Mouse (Mus musculus): ENCODE results near the gene Olfr66. TPM values are rescaled to one million over a fixed set of nuclear protein-coding genes. Genes with fewer than 3 reads are reported as not detected.

The Olfr66 gene
- total and polyA plus RNA-seq, 3 experiments = not detected

- peaks cover 13 to 22% of the 10 kb centered on the region in 2 experiments for H3K4me1 ChIP-seq (ENCODE audit: control insufficient read depth in 1 of 2, insufficient read depth in 2 of 2, low read length in 2 of 2)
Measured at GRCm38 (mm10) chr7:103874451-103874850, 11.6 kb downstream of the Olfr66 start.

DNA sequence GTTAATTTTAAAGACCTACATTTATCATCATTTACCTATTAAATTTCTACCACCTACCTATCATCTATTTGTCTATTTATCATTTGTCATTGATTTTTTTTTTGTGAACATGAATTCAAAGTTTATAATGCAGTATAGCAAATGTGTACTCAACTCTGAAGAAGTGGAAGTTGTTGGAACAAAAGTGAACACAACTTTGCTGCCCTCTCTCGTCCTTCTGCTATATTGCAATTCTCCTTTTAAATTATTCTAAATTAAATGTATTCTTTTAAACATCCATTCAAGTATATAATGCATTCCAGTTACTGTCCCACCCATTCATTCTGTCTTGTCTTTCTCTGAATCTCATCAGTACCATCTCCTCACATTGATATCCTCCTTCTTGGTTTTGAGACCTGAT lies 13.0 kb downstream of the Olfr66 start:
- peaks cover 0 to 25% of the 10 kb centered on the region in 2 experiments; a peak in 2 of 4 replicates for H3K36me3 ChIP-seq (ENCODE audit: control insufficient read depth in 1 of 2, insufficient read depth in 2 of 2, low read length in 2 of 2)
- H3K4me1 ChIP-seq (ENCODE audit: control insufficient read depth in 1 of 2, insufficient read depth in 2 of 2, low read length in 2 of 2) = peaks cover 15 to 28% of the 10 kb centered on the region in 2 experiments
- peak; percentile 77 for DNase-seq (ENCODE audit: low read depth, low spot score)
- no peaks in the 10 kb centered on the region for H3K27me3 ChIP-seq (ENCODE audit: control insufficient read depth in 1 of 2, insufficient read depth in 2 of 2, low read length in 2 of 2)
- no peak overlapping the region for H3K4me3 ChIP-seq (ENCODE audit: control insufficient read depth in 1 of 2, insufficient read depth in 1 of 2, low read depth in 2 of 2, low read length in 2 of 2)
- TF ChIP-seq CTCF (IDR thresholded peaks at IDR 0.05 in 2 of 3, conservative IDR thresholded peaks at IDR 0.05 in 1 of 3; ENCODE audit: control insufficient read depth in 1 of 3, insufficient read depth in 1 of 3, low read depth in 2 of 3, low read length in 3 of 3, poor library complexity in 1 of 3, severe bottlenecking in 1 of 3) = peak in 2 of 3 experiments; percentile 37 to 58; a peak in 4 of 6 replicates
- TF ChIP-seq RAD21 (IDR thresholded peaks at IDR 0.05; ENCODE audit: low read depth, low read length) = peak; percentile 76
- peak; percentile 91 for TF ChIP-seq ZC3H11A (IDR thresholded peaks at IDR 0.05; ENCODE audit: low read depth, low read length)
- no peak for TF ChIP-seq MYC (IDR thresholded peaks at IDR 0.05; ENCODE audit: low read depth, low read length)
- TF ChIP-seq NELFE (IDR thresholded peaks at IDR 0.05; ENCODE audit: low read depth, low read length) = no peak
- no peak for TF ChIP-seq POLR2A (IDR thresholded peaks at IDR 0.05; ENCODE audit: control insufficient read depth in 1 of 2, insufficient read depth in 1 of 2, low read depth in 1 of 2, low read length in 2 of 2, poor library complexity in 1 of 2)
- no peak for TF ChIP-seq ZMIZ1 (IDR thresholded peaks at IDR 0.05; ENCODE audit: low read depth, low read length)
- TF ChIP-seq USF1 (IDR thresholded peaks at IDR 0.05; ENCODE audit: low read depth, low read length) = no peak
- TF ChIP-seq UBTF (IDR thresholded peaks at IDR 0.05; ENCODE audit: borderline replicate concordance, insufficient read depth, low read depth, low read length) = no peak
- peak; percentile 79 for TF ChIP-seq SMC3 (IDR thresholded peaks at IDR 0.05; ENCODE audit: low read depth, low read length)
- H3K9me3 ChIP-seq (replicated peaks; ENCODE audit: insufficient read depth, low read length) = no peaks in the 10 kb centered on the region
- H3K79me2 ChIP-seq (ENCODE audit: control insufficient read depth, insufficient read depth, low read length, poor library complexity) = no peaks in the 10 kb centered on the region; the same call in 1 of the 2 replicates
- no peak overlapping the region for H3K9ac ChIP-seq (ENCODE audit: control insufficient read depth, low read depth, low read length, poor library complexity, severe bottlenecking)
- H3K27ac ChIP-seq (ENCODE audit: control insufficient read depth, low read depth, low read length) = no peak overlapping the region

More at GRCm38 (mm10) chr7:103874451-103874850, 11.6 kb downstream of the Olfr66 start:
- Histone ChIP-seq H3K27ac (ENCODE audit: control insufficient read depth, low read depth, low read length) (no peak overlapping the region), H3K4me3 (ENCODE audit: control insufficient read depth in 1 of 2, insufficient read depth in 1 of 2, low read depth in 2 of 2, low read length in 2 of 2) (no peak overlapping the region), H3K27me3 (ENCODE audit: control insufficient read depth in 1 of 2, insufficient read depth in 2 of 2, low read length in 2 of 2) (no peaks in the 10 kb centered on the region), H3K9ac (ENCODE audit: control insufficient read depth, low read depth, low read length, poor library complexity, severe bottlenecking) (no peak overlapping the region), H3K9me3 (replicated peaks; ENCODE audit: insufficient read depth, low read length) (no peaks in the 10 kb centered on the region), H3K79me2 (ENCODE audit: control insufficient read depth, insufficient read depth, low read length, poor library complexity) (no peaks in the 10 kb centered on the region; the same call in 1 of the 2 replicates), H3K36me3 (ENCODE audit: control insufficient read depth in 1 of 2, insufficient read depth in 2 of 2, low read length in 2 of 2) (peaks cover 0 to 22% of the 10 kb centered on the region in 2 experiments; a peak in 2 of 4 replicates)
- TF ChIP-seq POLR2AphosphoS5 (IDR thresholded peaks at IDR 0.05; ENCODE audit: borderline replicate concordance, low read depth, low read length) (no peak), RCOR1 (IDR thresholded peaks at IDR 0.05; ENCODE audit: low read depth, low read length) (no peak), ETS1 (IDR thresholded peaks at IDR 0.05; ENCODE audit: low read depth, low read length) (no peak), E2F4 (IDR thresholded peaks at IDR 0.05; ENCODE audit: borderline replicate concordance, low read depth, low read length) (no peak), RAD21 (IDR thresholded peaks at IDR 0.05; ENCODE audit: low read depth, low read length) (peak; percentile 21), UBTF (IDR thresholded peaks at IDR 0.05; ENCODE audit: borderline replicate concordance, insufficient read depth, low read depth, low read length) (no peak), ZKSCAN1 (IDR thresholded peaks at IDR 0.05; ENCODE audit: low read depth, low read length) (no peak), KAT2A (conservative IDR thresholded peaks at IDR 0.05; ENCODE audit: low read depth, low read length) (no peak), SMC3 (IDR thresholded peaks at IDR 0.05; ENCODE audit: low read depth, low read length) (peak; percentile 33; the same call in 1 of the 2 replicates), ZNF384 (IDR thresholded peaks at IDR 0.05; ENCODE audit: low read depth, low read length) (no peak), BHLHE40 (IDR thresholded peaks at IDR 0.05; ENCODE audit: borderline replicate concordance, low read depth, low read length) (no peak), MYC (IDR thresholded peaks at IDR 0.05; ENCODE audit: low read depth, low read length) (no peak), CTCF (IDR thresholded peaks at IDR 0.05 in 2 of 3, conservative IDR thresholded peaks at IDR 0.05 in 1 of 3; ENCODE audit: control insufficient read depth in 1 of 3, insufficient read depth in 1 of 3, low read depth in 2 of 3, low read length in 3 of 3, poor library complexity in 1 of 3, severe bottlenecking in 1 of 3) (peak in 2 of 3 experiments; percentile 9 to 30; a peak in 3 of 6 replicates)
- DNase-seq (ENCODE audit: low read depth, low spot score) = no peak

Measured in MEL (cell line).